Mouse (Mus musculus) thymus, postnatal 10 days (tissue): ENCODE measurements around the gene Pikfyve.

ENCODE experiments used
- DNase-seq, 2 experiments: peaks; one replicate each; pipeline ENCODE4 v3.0.0; 2021; ENCODE audit warnings: low spot score in 2 of 2

Gene Pikfyve

DNA sequence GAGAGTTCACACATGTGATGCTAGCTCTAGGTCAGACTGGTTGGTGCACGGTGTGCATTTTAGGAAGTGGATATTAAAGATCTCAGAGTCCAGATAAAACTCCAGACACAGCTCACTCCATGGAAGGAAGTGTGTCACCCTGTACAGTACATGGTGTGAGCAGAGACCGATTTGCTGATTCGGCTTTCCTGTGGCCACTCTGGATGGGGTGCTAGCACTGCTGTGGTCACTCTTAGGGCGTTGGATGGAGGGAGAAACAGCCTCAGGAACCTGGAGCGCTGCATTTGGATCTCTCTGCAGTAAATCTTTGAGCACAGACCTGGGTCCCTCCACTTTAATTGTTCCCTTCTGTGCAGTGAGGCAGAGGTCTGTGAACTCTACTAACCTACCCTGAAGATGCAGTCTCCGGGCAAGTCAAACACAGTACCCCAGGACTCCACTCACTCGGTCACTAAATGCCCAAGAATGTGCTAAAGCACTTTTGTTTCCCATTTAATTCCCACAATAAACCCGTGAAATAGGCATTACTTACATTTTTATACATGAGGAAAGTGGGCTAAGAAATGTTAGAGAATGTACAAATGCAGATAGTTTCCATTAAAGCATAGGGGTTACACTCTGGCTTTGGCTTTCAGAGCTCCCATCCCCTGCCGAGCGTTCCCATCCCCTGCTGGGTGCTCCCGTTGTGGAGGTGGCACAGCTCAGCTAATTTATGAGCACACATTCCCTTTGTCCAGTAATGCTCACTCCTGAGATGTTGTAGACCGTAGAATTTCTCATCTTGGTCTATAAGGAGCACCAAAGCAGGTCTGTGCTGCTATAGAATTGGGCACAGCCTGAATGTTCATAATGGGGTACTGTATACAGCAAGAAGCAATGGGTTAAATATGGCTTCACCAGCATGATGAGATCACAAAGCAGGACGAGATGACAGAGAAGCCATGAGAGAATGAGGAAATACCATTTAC, 127.9 kb downstream of the Pikfyve start:
- DNase-seq: no peak

GRCm38 (mm10) chr1:65315022-65315407, 128.5 kb downstream of the Pikfyve start:
- no peak for DNase-seq
